In genomic region chr13:19126912-19127552, GRCm38 (mm10) we compare ENCODE assay signal across 18 mouse cellular contexts.
DNase-seq lines count a peak whose midpoint lies in the region; ATAC-seq and TF ChIP-seq lines count a peak whose summit lies in the region.
"Had no signal": no experiment of that assay in that cellular context is flagged by ENCODE, and none has a peak within 500 bp of the region (broad histone marks: within the 10 kb centered on the region; RNA-seq: fewer than 3 reads in every experiment).

No protein-coding gene starts in this region.

- TF ChIP-seq POLR2A in spleen, adult 2 months (IDR thresholded peaks at IDR 0.05; ENCODE audit: low read depth, low read length): no peak

- ATAC-seq in liver, embryonic 13.5 days (ENCODE audit: low read depth): peak; percentile 99
- ATAC-seq in midbrain, embryonic 15.5 days (replicated peaks): no peak
- ATAC-seq in neural tube, embryonic 15.5 days (ENCODE audit: low FRiP score): no peak
- ATAC-seq: activated CD4-positive, CD25-positive, alpha-beta regulatory T cell, adult 4 months; inflammation-experienced regulatory T-cells, adult 6 months; Patski had no signal

- peak overlapping the region; percentile 56 for H3K4me2 ChIP-seq in liver, embryonic 13.5 days
- no peak overlapping the region for H3K4me2 ChIP-seq in midbrain, embryonic 15.5 days
- H3K4me2 ChIP-seq in neural tube, embryonic 15.5 days: no peak overlapping the region
- H3K4me2 ChIP-seq: forebrain, embryonic 12.5 days; hindbrain, embryonic 12.5 days; midbrain, embryonic 11.5 days; neural tube, embryonic 13.5 days had no signal

- DNase-seq in spleen, adult 2 months (ENCODE audit: low read depth in 1 of 2, low spot score in 2 of 2): no peak
- no peak for DNase-seq in spleen, postnatal 14 days (ENCODE audit: low spot score in 2 of 2)
- peak; percentile 74 for DNase-seq in c-Kit-positive CD71-positive TER-119-positive erythroid progenitor cells, embryonic 14.5 days (ENCODE audit: low spot score)
- DNase-seq in liver, embryonic 13.5 days: peak; percentile 67
- DNase-seq in ovary, postnatal 10 days (ENCODE audit: low spot score): no peak
- DNase-seq: cerebellum, adult 9-10 months; gastrocnemius, postnatal 25 days; right cerebral cortex, adult 18-20 months; thymus, postnatal 36 days had no signal

- H3K9me3 ChIP-seq in liver, embryonic 13.5 days (replicated peaks): no peaks in the 10 kb centered on the region
- no peaks in the 10 kb centered on the region for H3K9me3 ChIP-seq in midbrain, embryonic 15.5 days
- no peaks in the 10 kb centered on the region for H3K9me3 ChIP-seq in neural tube, embryonic 15.5 days (replicated peaks)
- H3K9me3 ChIP-seq: forebrain, embryonic 12.5 days; hindbrain, embryonic 12.5 days; neural tube, embryonic 13.5 days had no signal

- H3K4me3 ChIP-seq in spleen, adult 2 months (ENCODE audit: extremely low read depth, insufficient read depth, insufficient read length): no peak overlapping the region
- H3K4me3 ChIP-seq in liver, embryonic 13.5 days (replicated peaks): 0 out of 2 replicates have a peak overlapping the region, but pooled peaks have one; percentile 16
- H3K4me3 ChIP-seq in midbrain, embryonic 15.5 days: no peak overlapping the region
- H3K4me3 ChIP-seq in neural tube, embryonic 15.5 days (replicated peaks): no peak overlapping the region
- H3K4me3 ChIP-seq: forebrain, embryonic 12.5 days; hindbrain, embryonic 12.5 days; neural tube, embryonic 13.5 days had no signal

- H3K36me3 ChIP-seq in spleen, adult 2 months (ENCODE audit: control insufficient read depth, insufficient read depth, low read length): no peaks in the 10 kb centered on the region
- H3K36me3 ChIP-seq in liver, embryonic 13.5 days: no peaks in the 10 kb centered on the region
- no peaks in the 10 kb centered on the region for H3K36me3 ChIP-seq in midbrain, embryonic 15.5 days (replicated peaks)
- H3K36me3 ChIP-seq in neural tube, embryonic 15.5 days: peaks cover 13% of the 10 kb centered on the region
- H3K36me3 ChIP-seq: forebrain, embryonic 12.5 days; hindbrain, embryonic 12.5 days had no signal

- WGBS in spleen, adult 2 months: 57% methylated on average over 5 of the region's 5 CpGs
- WGBS in liver, embryonic 13.5 days (ENCODE audit: insufficient replicate concordance): 8% methylated on average over 5 of the region's 5 CpGs
- WGBS in midbrain, embryonic 15.5 days: 80% methylated on average over 5 of the region's 5 CpGs
- 88% methylated on average over 5 of the region's 5 CpGs for WGBS in neural tube, embryonic 15.5 days

- no peaks in the 10 kb centered on the region for H3K4me1 ChIP-seq in spleen, adult 2 months (ENCODE audit: control insufficient read depth, insufficient read depth, insufficient read length)
- H3K4me1 ChIP-seq in liver, embryonic 13.5 days (replicated peaks): peaks cover 33% of the 10 kb centered on the region
- no peaks in the 10 kb centered on the region for H3K4me1 ChIP-seq in midbrain, embryonic 15.5 days
- H3K4me1 ChIP-seq in neural tube, embryonic 15.5 days: no peaks in the 10 kb centered on the region
- H3K4me1 ChIP-seq: forebrain, embryonic 12.5 days; hindbrain, embryonic 12.5 days; neural tube, embryonic 13.5 days had no signal

- H3K9ac ChIP-seq in liver, embryonic 13.5 days: peak overlapping the region; percentile 52
- H3K9ac ChIP-seq in midbrain, embryonic 15.5 days: no peak overlapping the region
- no peak overlapping the region for H3K9ac ChIP-seq in neural tube, embryonic 15.5 days (replicated peaks)
- H3K9ac ChIP-seq: forebrain, embryonic 12.5 days; hindbrain, embryonic 12.5 days; neural tube, embryonic 13.5 days had no signal

- TF ChIP-seq CTCF in spleen, adult 2 months (IDR thresholded peaks at IDR 0.05; ENCODE audit: extremely low read depth, insufficient read depth, insufficient read length, insufficient replicate concordance): no peak

- H3K27ac ChIP-seq in spleen, adult 2 months (ENCODE audit: insufficient read depth, low read length): 0 out of 2 replicates have a peak overlapping the region, but pooled peaks have one; percentile 9
- H3K27ac ChIP-seq in liver, embryonic 13.5 days: peak overlapping the region; percentile 94
- no peak overlapping the region for H3K27ac ChIP-seq in midbrain, embryonic 15.5 days
- H3K27ac ChIP-seq in neural tube, embryonic 15.5 days (replicated peaks): no peak overlapping the region
- H3K27ac ChIP-seq: forebrain, embryonic 12.5 days; hindbrain, embryonic 12.5 days; neural tube, embryonic 13.5 days had no signal

- H3K27me3 ChIP-seq in spleen, adult 2 months (ENCODE audit: control insufficient read depth, insufficient read depth, low read length): no peaks in the 10 kb centered on the region
- no peaks in the 10 kb centered on the region for H3K27me3 ChIP-seq in liver, embryonic 13.5 days
- H3K27me3 ChIP-seq in midbrain, embryonic 15.5 days (replicated peaks): no peaks in the 10 kb centered on the region
- H3K27me3 ChIP-seq in neural tube, embryonic 15.5 days (replicated peaks): no peaks in the 10 kb centered on the region
- H3K27me3 ChIP-seq: forebrain, embryonic 12.5 days; hindbrain, embryonic 12.5 days; neural tube, embryonic 13.5 days had no signal

Comparison
In these comparisons a context has a peak if more than half of its experiments do, and no peak if none do; other contexts are left out.
1. DNase-seq: peak in c-Kit-positive CD71-positive TER-119-positive erythroid progenitor cells, embryonic 14.5 days (single experiment) and liver, embryonic 13.5 days (single experiment); none in spleen, adult 2 months (0 of 2), spleen, postnatal 14 days (0 of 2) and ovary, postnatal 10 days (single experiment).
2. H3K27ac ChIP-seq: peak in spleen, adult 2 months (single experiment) and liver, embryonic 13.5 days (single experiment); none in midbrain, embryonic 15.5 days (single experiment) and neural tube, embryonic 15.5 days (single experiment).